Mouse (Mus musculus) left cerebral cortex, postnatal 14 days (tissue): ENCODE results near the gene Eln. TPM values are rescaled to one million over a fixed set of nuclear protein-coding genes. Genes with fewer than 3 reads are reported as not detected.

ENCODE experiments used
- total RNA-seq, 2 experiments: library from RNA; stranded (reverse); gene quantifications; 2 replicates each; pipeline ENCODE4 v1.2.3; 2021

Eln gene
- total RNA-seq, 2 experiments from 2014 or later = 59.0 to 80.6 TPM

Other genes starting within 250 kb of the Eln start
- gene Clip2, start 194.9 kb downstream of the Eln start, total RNA-seq = 100 to 1,000 TPM; 113 to 116 TPM
- gene Syna, start 187.2 kb downstream of the Eln start, total RNA-seq = under 1 TPM in 1 of 2 experiments, not detected in 1; 0.32 TPM
- gene Rfc2, start 166.0 kb downstream of the Eln start, total RNA-seq = 10 to 100 TPM; 69.1 to 70.0 TPM
- 1 to 10 TPM; 1.5 to 2.0 TPM for gene Lat2, start 132.3 kb downstream of the Eln start, total RNA-seq
- gene Eif4h, start 107.8 kb downstream of the Eln start, total RNA-seq = 100 to 1,000 TPM; 309 to 328 TPM
- 10 to 100 TPM; 58.2 to 64.4 TPM for gene Limk1, start 58.7 kb downstream of the Eln start, total RNA-seq
- gene Tmem270, start 159.4 kb upstream of the Eln start, total RNA-seq = not detected
- gene Cldn13, start 168.2 kb upstream of the Eln start, total RNA-seq = not detected
- gene Mettl27, start 185.0 kb upstream of the Eln start, total RNA-seq = 1 to 10 TPM; 7.3 TPM
- gene Cldn4, start 199.6 kb upstream of the Eln start, total RNA-seq = not detected
- gene Cldn3, start 238.9 kb upstream of the Eln start, total RNA-seq = 1 to 10 TPM in 1 of 2 experiments, under 1 TPM in 1; 0.37 to 1.7 TPM